ENCODE assay signal across 8 mouse cellular contexts in the genomic region with DNA sequence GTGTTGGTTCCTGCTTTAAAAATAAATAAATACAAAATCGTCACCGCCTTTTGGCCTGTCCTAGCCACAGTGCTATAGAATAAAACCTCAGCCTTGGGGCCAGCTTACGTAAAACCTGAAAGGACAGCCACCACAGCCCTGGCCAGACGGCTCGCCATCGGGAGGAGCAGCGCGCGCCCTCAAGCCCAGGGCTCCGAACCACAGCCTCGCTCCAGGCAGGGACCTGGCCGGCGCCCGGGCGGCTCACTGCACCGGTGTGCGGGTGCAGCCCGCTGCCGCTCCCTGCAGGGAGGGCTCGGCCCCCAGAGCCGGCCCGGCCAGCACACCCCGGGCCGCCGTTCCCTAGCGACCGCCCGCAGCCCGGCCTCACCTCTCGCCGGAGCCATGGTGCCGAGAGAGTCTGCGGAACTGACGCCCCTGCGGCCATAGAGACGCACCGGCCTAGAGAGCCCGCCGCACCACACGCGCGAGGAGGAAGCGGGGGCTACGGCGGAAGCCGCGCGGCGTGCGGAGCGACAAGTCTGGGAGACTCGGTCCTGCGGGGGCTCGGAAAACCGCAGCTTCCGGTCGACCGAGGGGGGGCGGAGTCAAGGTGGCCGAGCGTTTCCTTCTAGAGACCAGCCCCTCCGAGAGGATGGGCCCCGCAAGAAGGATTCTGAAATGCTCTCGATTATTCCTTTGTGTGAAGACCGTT. TPM values are rescaled to one million over a fixed set of nuclear protein-coding genes. Genes with fewer than 3 reads are reported as not detected.
DNase-seq lines count a peak whose midpoint lies in the region; ATAC-seq and TF ChIP-seq lines count a peak whose summit lies in the region.

Slc35a1 (minus strand) TSS at position 565 of the 694 bp plus-strand sequence.

- TF ChIP-seq POLR2A in ES-Bruce4 (IDR thresholded peaks at IDR 0.05; ENCODE audit: insufficient read depth, low read length): no peak

- H3K4me2 ChIP-seq in forebrain, embryonic 13.5 days: peak within 1 kb of the TSS; percentile 63
- H3K4me2 ChIP-seq in neural tube, embryonic 15.5 days: peak within 1 kb of the TSS; percentile 61

- TF ChIP-seq CTCF in ES-Bruce4 (IDR thresholded peaks at IDR 0.05; ENCODE audit: low read depth, low read length): no peak

- H3K36me3 ChIP-seq in ES-Bruce4 (ENCODE audit: control insufficient read depth, insufficient read depth, low read length, poor library complexity, severe bottlenecking): peaks cover 1% of the 10 kb centered on the region; the same call in 1 of the 2 replicates
- peaks cover 7% of the 10 kb centered on the region for H3K36me3 ChIP-seq in forebrain, embryonic 13.5 days (ENCODE audit: poor library complexity, severe bottlenecking)
- H3K36me3 ChIP-seq in neural tube, embryonic 15.5 days: peaks cover 7% of the 10 kb centered on the region; the same call in 1 of the 2 replicates

- peak; percentile 94 to 95 for DNase-seq in heart, postnatal 10 days
- peak; percentile 94 for DNase-seq in layer of hippocampus, adult 11-12 months (ENCODE audit: low spot score)
- peak; percentile 94 to 96 for DNase-seq in lung, adult 18-20 months
- DNase-seq in testis, postnatal 14 days (ENCODE audit: low spot score): peak; percentile 94

- no peaks in the 10 kb centered on the region for H3K27me3 ChIP-seq in ES-Bruce4 (ENCODE audit: control insufficient read depth, insufficient read depth, low read length, poor library complexity, severe bottlenecking)
- no peaks in the 10 kb centered on the region for H3K27me3 ChIP-seq in forebrain, embryonic 13.5 days
- no peaks in the 10 kb centered on the region for H3K27me3 ChIP-seq in neural tube, embryonic 15.5 days (replicated peaks)

- under 1% methylated on average over 62 of the region's 65 CpGs for WGBS in forebrain, embryonic 13.5 days
- WGBS in neural tube, embryonic 15.5 days: under 1% methylated on average over 55 of the region's 65 CpGs

- peak within 1 kb of the TSS; percentile 52 for H3K4me3 ChIP-seq in ES-Bruce4 (ENCODE audit: low read depth, low read length)
- H3K4me3 ChIP-seq in forebrain, embryonic 13.5 days: peak within 1 kb of the TSS; percentile 92
- peak within 1 kb of the TSS; percentile 90 for H3K4me3 ChIP-seq in neural tube, embryonic 15.5 days (replicated peaks)

- no peaks in the 10 kb centered on the region for H3K4me1 ChIP-seq in ES-Bruce4 (ENCODE audit: control insufficient read depth, insufficient read depth, low read length)
- H3K4me1 ChIP-seq in forebrain, embryonic 13.5 days: peaks cover 10% of the 10 kb centered on the region
- H3K4me1 ChIP-seq in neural tube, embryonic 15.5 days: peaks cover 10% of the 10 kb centered on the region

- H3K27ac ChIP-seq in ES-Bruce4 (ENCODE audit: insufficient read depth, low read length): 0 out of 2 replicates have a peak within 1 kb of the TSS, but pooled peaks have one; percentile 10
- H3K27ac ChIP-seq in forebrain, embryonic 13.5 days: peak within 1 kb of the TSS; percentile 96
- H3K27ac ChIP-seq in neural tube, embryonic 15.5 days (replicated peaks): peak within 1 kb of the TSS; percentile 97

- ATAC-seq in cerebellum, adult (ENCODE audit: insufficient number of reproducible peaks, low FRiP score, low TSS enrichment): peak; percentile 98
- peak; percentile 99 for ATAC-seq in forebrain, embryonic 13.5 days
- ATAC-seq in neural tube, embryonic 15.5 days (ENCODE audit: low FRiP score): peak; percentile 99

- H3K9ac ChIP-seq in ES-Bruce4 (ENCODE audit: low read depth, poor library complexity, severe bottlenecking): peak within 1 kb of the TSS; percentile 96
- H3K9ac ChIP-seq in forebrain, embryonic 13.5 days: peak within 1 kb of the TSS; percentile 98
- peak within 1 kb of the TSS; percentile 95 for H3K9ac ChIP-seq in neural tube, embryonic 15.5 days (replicated peaks)

- intact Hi-C loops in heart, postnatal 10 days (cut with DNase I): loop anchor here (1.0 to 10.0 kb wide), 3 partner anchors 91 to 235 kb away; partner anchors contain the start of genes Smim8 and Zfp292

- H3K9me3 ChIP-seq in ES-Bruce4 (replicated peaks; ENCODE audit: control insufficient read depth, insufficient read depth, low read length, poor library complexity, severe bottlenecking): no peaks in the 10 kb centered on the region
- no peaks in the 10 kb centered on the region for H3K9me3 ChIP-seq in forebrain, embryonic 13.5 days (replicated peaks)
- H3K9me3 ChIP-seq in neural tube, embryonic 15.5 days (replicated peaks): no peaks in the 10 kb centered on the region

- no peak for TF ChIP-seq EP300 in ES-Bruce4 (IDR thresholded peaks at IDR 0.05; ENCODE audit: insufficient read depth, low read depth, low read length)

RNA-seq across cellular contexts. Expression of gene Slc35a1, which starts in this region (rescaled TPM):
- 20.4 and 23.0 TPM in 2 replicates for polyA plus RNA-seq in ES-Bruce4 (2011; ENCODE audit: insufficient read depth, insufficient read length, low read depth, missing spikeins)
- 49.9 and 53.6 TPM in 2 replicates for polyA plus RNA-seq in forebrain, embryonic 13.5 days (2015; fragmentation: Nextera tagmentation; extraction: Ambion mirVana)
- 10 to 100 TPM; 19.6 to 24.5 TPM for total RNA-seq in heart, postnatal 10 days (2021)
- polyA plus RNA-seq in neural tube, embryonic 15.5 days (2015; fragmentation: Nextera tagmentation; extraction: Ambion mirVana): 45.7 and 48.1 TPM in 2 replicates

Comparison
In these comparisons a context has a peak if more than half of its experiments do, and no peak if none do; other contexts are left out.
1. Peak in every context shown above with its lines: DNase-seq, ATAC-seq, H3K4me3 ChIP-seq and H3K27ac ChIP-seq.
2. H3K27ac ChIP-seq: peak in every context shown above with its lines; median percentile 97 in neural tube, embryonic 15.5 days; 96 in forebrain, embryonic 13.5 days; 10 in ES-Bruce4.